Mouse (Mus musculus): ENCODE results near the gene Cpz.

DNA sequence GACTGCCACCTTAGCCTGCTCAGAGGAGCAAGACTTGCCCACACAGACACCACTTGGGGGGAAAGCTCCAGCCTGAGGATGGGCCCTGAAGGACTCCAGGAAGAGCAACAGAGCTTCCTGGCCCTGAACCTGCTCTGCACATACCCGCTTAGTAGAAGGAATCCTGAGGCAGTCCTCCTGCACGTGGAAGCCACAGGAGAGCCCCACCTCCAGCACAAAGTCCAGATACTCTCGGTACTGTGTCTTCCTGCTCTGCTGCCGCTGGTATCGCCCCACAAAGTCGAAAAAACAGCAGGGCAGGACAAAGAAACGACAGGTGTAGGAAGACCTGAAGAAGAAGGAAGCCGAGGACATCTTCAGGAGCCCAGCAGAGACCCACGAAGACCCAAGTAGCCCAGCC, 39.7 kb upstream of the Cpz start:
- no peak for TF ChIP-seq POLR2A (IDR thresholded peaks at IDR 0.05; ENCODE audit: insufficient read depth, low read length)
- no peak for TF ChIP-seq CTCF (IDR thresholded peaks at IDR 0.05; ENCODE audit: low read depth, low read length)
- TF ChIP-seq EP300 (IDR thresholded peaks at IDR 0.05; ENCODE audit: insufficient read depth, low read depth, low read length): no peak
